Mouse (Mus musculus) limb, embryonic 15.5 days (tissue): Measurements from ENCODE around the gene Sspo. TPM values are rescaled to one million over a fixed set of nuclear protein-coding genes. Genes with fewer than 3 reads are reported as not detected.
A peak's percentile ranks its signal among the peaks of the same experiment; 100 is the strongest.

Source experiments
- ATAC-seq: fragments of 200-750 bp; cut with Nextera tagmentation; 2 replicates; pipeline ENCODE4 v1.8.0; 2017; ENCODE audit warnings: low read depth, moderate TSS enrichment; ENCODE audit not compliant: insufficient number of reproducible peaks, low FRiP score, low TSS enrichment
- H3K27ac ChIP-seq: fragments of 300-500 bp; sonication (generic); 2 replicates; pipeline ENCODE4 v1.5.1; 2015; ENCODE audit warnings: moderate library complexity, mild to moderate bottlenecking, inconsistent platforms
- H3K27me3 ChIP-seq: fragments of 300-500 bp; sonication (generic); 2 replicates; pipeline ENCODE4 v1.6.1; 2015; ENCODE audit warnings: inconsistent platforms
- H3K36me3 ChIP-seq: fragments of 300-500 bp; sonication (generic); 2 replicates; pipeline ENCODE4 v1.6.1; 2015; ENCODE audit warnings: inconsistent platforms
- H3K4me1 ChIP-seq: fragments of 300-500 bp; sonication (generic); 2 replicates; pipeline ENCODE4 v1.6.1; 2015; ENCODE audit warnings: inconsistent platforms
- H3K4me2 ChIP-seq: fragments of 300-500 bp; sonication (generic); 2 replicates; pipeline ENCODE4 v1.6.1; 2015; ENCODE audit warnings: mild to moderate bottlenecking, inconsistent platforms
- H3K4me3 ChIP-seq: fragments of 300-500 bp; sonication (generic); 2 replicates; pipeline ENCODE4 v1.5.1; 2015; ENCODE audit warnings: mild to moderate bottlenecking, inconsistent platforms
- H3K9ac ChIP-seq: fragments of 300-500 bp; sonication (generic); 2 replicates; pipeline ENCODE4 v1.6.1; 2015; ENCODE audit warnings: inconsistent platforms
- H3K9me3 ChIP-seq: fragments of 300-500 bp; sonication (generic); 2 replicates; pipeline ENCODE4 v1.6.1; 2016; ENCODE audit warnings: inconsistent platforms
- WGBS: fragments of 180-500 bp; shearing (Covaris S2); methylation state at CpG from one replicate; pipeline ENCODE4 v1.1.7; 2015; 5-methylcytosine and 5-hydroxymethylcytosine counted together
- polyA plus RNA-seq: library from polyadenylated mRNA; unstranded; fragments of >200 nt; fragmentation: Nextera tagmentation; extraction: Ambion mirVana; gene quantifications from 2 replicates; pipeline ENCODE4 v1.2.1, GENCODE M21; 2015

The Sspo gene
- polyA plus RNA-seq, 1 experiment from 2014 or later = 0.31 TPM

DNA sequence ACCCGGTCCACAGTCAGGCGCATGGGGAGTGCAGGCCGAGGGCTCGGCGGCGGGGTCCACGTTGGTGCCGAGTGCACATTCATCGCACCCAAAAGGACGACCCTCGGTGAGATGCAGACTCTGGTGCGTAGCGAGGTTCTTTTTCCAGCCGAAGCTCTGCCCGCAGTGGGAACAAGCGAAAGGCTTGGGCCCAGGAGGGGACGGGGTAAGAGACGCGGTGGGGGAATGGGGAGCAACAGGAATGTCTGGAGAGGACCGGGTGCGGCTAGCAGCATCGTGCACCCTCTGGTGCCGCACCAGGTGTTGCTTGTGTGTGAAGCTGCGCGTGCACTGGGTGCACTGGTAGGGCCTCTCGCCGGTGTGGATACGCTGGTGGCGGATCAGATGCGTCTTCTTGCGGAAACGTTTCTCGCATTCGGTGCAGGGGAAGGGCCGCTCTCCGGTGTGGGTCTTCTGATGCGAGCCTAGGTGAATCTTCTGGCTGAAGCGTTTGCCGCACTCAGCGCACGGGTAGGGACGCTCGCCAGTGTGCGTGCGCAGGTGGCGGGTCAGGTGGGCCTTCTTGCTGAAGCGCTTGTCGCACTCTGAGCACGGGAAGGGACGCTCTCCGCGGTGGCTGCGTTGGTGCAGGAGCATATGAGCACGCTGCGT is 9.4 kb upstream of the Sspo start:
- ATAC-seq = no peak

GRCm38 (mm10) chr6:48439654-48440053 is 8.4 kb upstream of the Sspo start:
- no peak for ATAC-seq

More for the DNA sequence above, 9.4 kb upstream of the Sspo start:
- peaks cover 62% of the 10 kb centered on the region for H3K4me1 ChIP-seq
- no peak overlapping the region for H3K4me2 ChIP-seq
- no peak overlapping the region for H3K9ac ChIP-seq
- no peak overlapping the region for H3K4me3 ChIP-seq
- peaks cover 18% of the 10 kb centered on the region for H3K27me3 ChIP-seq
- 44% methylated on average over 55 of the region's 55 CpGs for WGBS
- H3K9me3 ChIP-seq = no peaks in the 10 kb centered on the region
- no peak overlapping the region for H3K27ac ChIP-seq
- H3K36me3 ChIP-seq = peaks cover 46% of the 10 kb centered on the region

DNA sequence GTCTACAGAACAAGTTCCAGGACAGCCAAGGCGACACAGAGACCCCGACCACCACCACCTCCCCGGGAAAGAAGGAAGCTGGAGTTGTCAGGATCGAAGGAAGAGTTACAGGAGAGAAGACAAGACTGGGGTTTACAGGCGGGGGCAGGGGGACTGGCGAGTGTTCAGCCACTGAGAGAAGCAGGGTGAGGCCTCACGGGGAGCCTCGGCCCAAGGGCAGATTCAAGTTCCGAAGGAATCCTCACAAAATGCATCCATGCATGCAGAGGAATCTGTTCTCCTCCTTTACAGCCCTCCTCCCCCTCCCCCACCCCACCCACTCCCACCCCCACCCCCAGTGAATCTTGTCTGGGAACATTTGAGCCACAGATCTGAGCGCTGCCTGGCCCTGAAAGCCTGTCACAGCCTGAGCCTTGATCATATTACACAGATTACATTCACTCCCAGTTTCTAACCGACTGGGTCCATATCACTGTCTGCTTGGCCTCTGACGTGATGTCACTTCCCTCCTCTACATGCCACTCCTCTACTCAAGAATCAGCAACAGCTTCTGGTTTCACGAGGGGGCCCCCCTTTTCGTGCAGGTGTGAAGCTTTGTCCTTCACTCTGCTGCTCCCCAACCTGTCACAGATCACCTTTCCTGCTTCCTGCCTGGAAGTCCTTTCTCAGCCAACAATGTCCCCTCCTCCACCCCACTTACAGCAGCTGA is 7.6 kb upstream of the Sspo start:
- H3K27me3 ChIP-seq = peaks cover 18% of the 10 kb centered on the region
- peaks cover 46% of the 10 kb centered on the region for H3K36me3 ChIP-seq
- no peaks in the 10 kb centered on the region for H3K9me3 ChIP-seq
- H3K9ac ChIP-seq = no peak overlapping the region
- H3K4me1 ChIP-seq = peaks cover 54% of the 10 kb centered on the region
- ATAC-seq = no peak
- peak overlapping the region; percentile 6; the same call in 1 of the 2 replicates for H3K27ac ChIP-seq
- H3K4me3 ChIP-seq = no peak overlapping the region
- 36% methylated on average over 14 of the region's 14 CpGs for WGBS
- no peak overlapping the region for H3K4me2 ChIP-seq

More at GRCm38 (mm10) chr6:48439654-48440053, 8.4 kb upstream of the Sspo start:
- Histone ChIP-seq H3K4me1 (peaks cover 62% of the 10 kb centered on the region), H3K9me3 (no peaks in the 10 kb centered on the region), H3K9ac (no peak overlapping the region), H3K27me3 (peaks cover 18% of the 10 kb centered on the region), H3K4me2 (no peak overlapping the region), H3K4me3 (no peak overlapping the region), H3K27ac (no peak overlapping the region), H3K36me3 (peaks cover 46% of the 10 kb centered on the region)

DNA sequence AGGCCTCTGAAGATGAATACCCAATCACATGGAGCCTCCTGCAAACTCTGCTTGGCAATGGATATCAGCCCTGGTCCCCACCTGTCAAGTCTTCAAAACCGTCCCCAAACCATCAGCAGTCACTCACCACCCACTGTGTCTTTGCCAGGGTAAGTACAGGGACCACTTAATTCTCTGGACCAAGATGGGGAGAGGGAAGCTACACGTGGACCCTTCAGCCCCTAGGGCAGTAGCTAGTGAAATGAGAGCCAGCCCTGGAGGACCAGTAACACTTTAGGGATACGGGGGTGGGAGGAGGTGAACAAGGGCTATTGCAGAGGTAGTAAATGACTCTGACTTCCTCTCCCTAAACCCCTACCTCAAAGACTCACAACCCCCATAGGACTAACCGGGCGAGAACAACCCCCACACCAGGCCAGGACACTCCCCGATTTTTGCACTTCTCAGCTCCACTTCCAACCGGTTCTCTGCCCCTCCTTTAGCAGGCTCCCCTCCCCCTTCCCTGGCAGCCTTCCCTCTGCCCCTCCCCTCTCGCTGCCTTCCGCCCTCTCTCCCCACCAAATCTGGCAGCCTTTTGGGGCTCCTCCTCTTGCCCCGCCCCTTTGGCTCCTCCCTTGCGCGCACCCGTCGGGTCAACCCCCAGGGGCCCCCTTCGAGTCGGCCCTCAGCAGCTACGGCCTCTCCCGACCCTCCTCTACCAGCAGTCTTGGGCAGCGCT is 4.3 kb upstream of the Sspo start:
- peak overlapping the region; percentile 82 for H3K4me2 ChIP-seq
- peaks cover 25% of the 10 kb centered on the region for H3K36me3 ChIP-seq
- peak overlapping the region; percentile 71 for H3K4me3 ChIP-seq
- WGBS = 1% methylated on average over 19 of the region's 19 CpGs
- peaks cover 39% of the 10 kb centered on the region for H3K4me1 ChIP-seq
- H3K9me3 ChIP-seq = no peaks in the 10 kb centered on the region
- peak; percentile 87 for ATAC-seq
- peaks cover 14% of the 10 kb centered on the region for H3K27me3 ChIP-seq
- peak overlapping the region; percentile 83; the same call in 1 of the 2 replicates for H3K9ac ChIP-seq
- peak overlapping the region; percentile 94 for H3K27ac ChIP-seq

DNA sequence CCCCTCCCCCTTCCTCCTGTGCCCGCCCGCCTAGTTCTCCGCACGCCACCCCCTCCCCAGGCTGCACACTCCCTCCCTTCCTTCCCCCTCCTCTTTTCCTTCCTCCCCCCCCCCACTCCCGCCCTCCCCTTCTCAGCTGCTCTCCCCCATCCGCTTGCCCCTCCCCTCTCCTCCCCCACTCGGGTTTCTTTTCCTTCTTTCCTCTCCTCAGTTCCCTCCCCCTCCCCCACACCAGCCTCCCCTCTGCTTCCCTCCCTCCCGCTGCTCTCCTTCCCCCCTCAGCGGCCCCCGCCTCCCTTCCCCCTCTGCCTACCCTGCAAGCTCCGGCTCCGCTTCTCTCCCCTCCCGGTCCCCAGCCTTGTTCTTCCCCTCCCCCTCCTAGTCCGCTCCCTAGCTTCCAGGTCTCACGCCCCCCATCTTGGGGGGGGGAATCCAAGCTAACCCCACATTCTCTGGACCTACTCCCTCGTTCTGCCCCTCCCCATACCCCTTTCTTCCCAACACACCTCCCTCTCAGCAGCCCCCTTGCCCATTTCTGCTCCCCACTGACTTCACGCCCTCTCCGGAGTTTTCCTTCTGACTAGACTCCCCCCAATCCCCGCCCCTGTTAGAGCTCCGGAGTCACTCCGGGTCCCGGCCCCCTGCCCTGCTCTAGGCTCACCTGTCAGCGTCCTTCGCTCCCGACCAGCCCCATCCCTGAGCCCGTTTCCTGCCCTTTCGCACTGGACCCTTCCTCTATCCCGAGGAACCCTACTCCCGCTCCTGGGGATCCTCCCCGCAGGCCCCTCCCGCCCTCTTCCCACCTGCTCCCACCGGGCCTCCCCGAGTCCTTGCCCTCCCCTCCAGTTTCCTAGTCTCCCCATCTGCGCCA is 3.5 kb upstream of the Sspo start:
- H3K27me3 ChIP-seq = peaks cover 6% of the 10 kb centered on the region; the same call in 1 of the 2 replicates
- peak overlapping the region; percentile 94 for H3K27ac ChIP-seq
- H3K9me3 ChIP-seq = no peaks in the 10 kb centered on the region
- peak overlapping the region; percentile 83 for H3K9ac ChIP-seq
- 1% methylated on average over 30 of the region's 34 CpGs for WGBS
- ATAC-seq = peak; percentile 49; the same call in 1 of the 2 replicates
- peaks cover 19% of the 10 kb centered on the region for H3K36me3 ChIP-seq
- peak overlapping the region; percentile 71 for H3K4me3 ChIP-seq
- H3K4me2 ChIP-seq = peak overlapping the region; percentile 82
- H3K4me1 ChIP-seq = peaks cover 31% of the 10 kb centered on the region

DNA sequence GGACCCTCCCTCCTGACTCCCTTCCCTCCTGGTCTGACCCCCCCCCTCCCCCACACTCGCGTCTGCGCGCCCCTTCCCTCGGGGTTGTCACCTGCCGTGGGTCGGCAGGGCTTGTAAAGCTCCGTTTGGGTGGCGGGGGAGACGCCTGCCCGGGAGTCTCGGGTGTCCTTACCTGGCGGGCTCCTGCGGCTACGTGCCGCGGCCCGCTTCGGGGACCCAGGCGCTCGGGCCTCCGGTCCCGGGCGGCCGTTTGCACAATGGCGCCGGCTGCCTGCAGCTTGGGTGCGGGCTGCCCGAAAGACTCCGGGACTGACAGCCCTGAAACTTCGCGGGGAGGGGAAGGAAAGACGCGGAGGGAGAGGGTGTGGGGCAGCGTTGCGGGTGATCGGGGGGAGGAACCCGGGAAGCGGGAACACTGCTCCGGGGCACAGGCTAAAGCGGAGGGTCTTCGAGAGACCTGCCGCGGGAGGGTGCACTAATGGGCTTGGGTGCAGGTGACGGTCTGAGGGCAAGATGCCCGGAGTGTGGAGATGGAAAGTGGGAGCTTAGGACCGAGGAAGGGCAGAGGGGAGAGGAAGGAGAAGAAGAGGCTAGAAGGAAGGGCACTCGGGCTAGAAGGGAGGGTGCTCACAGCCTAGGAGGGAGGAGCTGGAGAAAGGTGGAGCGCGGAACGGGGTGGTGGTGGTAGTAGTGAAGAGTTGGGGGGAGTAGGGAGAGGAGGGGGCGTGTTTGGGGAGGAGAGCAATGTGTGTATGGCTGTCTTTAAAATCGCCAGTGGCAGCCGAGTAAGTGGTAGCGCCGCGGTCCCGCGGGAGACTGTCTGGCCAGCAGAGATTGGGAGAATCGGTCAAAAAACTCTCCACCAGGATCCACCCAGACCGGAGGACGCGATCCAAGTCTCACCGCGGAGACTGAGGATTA is 2.6 kb upstream of the Sspo start, which contains the start of gene Zfp467:
Gene Zfp467 (minus strand): TSS at position 645 of the 921 bp plus-strand sequence.
- ATAC-seq = peak; percentile 54; the same call in 1 of the 2 replicates
- peaks cover 25% of the 10 kb centered on the region for H3K4me1 ChIP-seq
- H3K27me3 ChIP-seq = no peaks in the 10 kb centered on the region

GRCm38 (mm10) chr6:48446256-48446655 is 1.8 kb upstream of the Sspo start:
- Histone ChIP-seq H3K4me2 (peak overlapping the region; percentile 82), H3K36me3 (peaks cover 15% of the 10 kb centered on the region), H3K9me3 (no peaks in the 10 kb centered on the region), H3K4me3 (peak overlapping the region; percentile 71), H3K27me3 (no peaks in the 10 kb centered on the region), H3K4me1 (peaks cover 18% of the 10 kb centered on the region), H3K9ac (no peak overlapping the region), H3K27ac (peak overlapping the region; percentile 94)
- WGBS = 32% methylated on average over 3 of the region's 3 CpGs
- ATAC-seq = no peak

More for the DNA sequence above, 2.6 kb upstream of the Sspo start, which contains the start of gene Zfp467:
- H3K36me3 ChIP-seq = peaks cover 17% of the 10 kb centered on the region
- H3K4me2 ChIP-seq = peak within 1 kb of the TSS; percentile 82
- H3K4me3 ChIP-seq = peak within 1 kb of the TSS; percentile 71
- no peaks in the 10 kb centered on the region for H3K9me3 ChIP-seq
- WGBS = under 1% methylated on average over 64 of the region's 65 CpGs
- peak within 1 kb of the TSS; percentile 94 for H3K27ac ChIP-seq
- peak within 1 kb of the TSS; percentile 83 for H3K9ac ChIP-seq

DNA sequence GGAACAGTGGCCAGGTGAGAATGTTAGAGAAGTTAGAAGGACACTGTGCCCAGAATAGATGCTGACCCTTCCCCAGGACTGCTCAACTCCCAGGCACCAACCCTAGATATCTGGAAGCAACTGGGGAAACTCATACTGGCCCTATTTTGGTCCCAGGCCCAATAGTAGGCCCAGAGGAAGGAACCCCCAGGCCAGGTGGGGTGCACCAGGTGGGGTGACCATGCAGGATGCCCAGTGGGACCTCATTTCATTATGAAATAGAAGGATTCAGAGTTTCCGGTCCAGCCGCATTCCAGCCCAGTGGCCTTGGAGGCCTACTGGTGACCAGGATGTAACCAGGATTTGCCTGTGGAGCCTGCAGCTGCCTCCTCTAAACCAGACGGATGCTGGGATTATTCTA is 1.1 kb upstream of the Sspo start:
- H3K27ac ChIP-seq = peak overlapping the region; percentile 94; the same call in 1 of the 2 replicates
- ATAC-seq = no peak
- 72% methylated on average over 3 of the region's 3 CpGs for WGBS
- peaks cover 16% of the 10 kb centered on the region for H3K4me1 ChIP-seq
- H3K4me2 ChIP-seq = no peak overlapping the region
- H3K36me3 ChIP-seq = peaks cover 8% of the 10 kb centered on the region
- H3K27me3 ChIP-seq = no peaks in the 10 kb centered on the region
- no peaks in the 10 kb centered on the region for H3K9me3 ChIP-seq
- H3K4me3 ChIP-seq = no peak overlapping the region
- H3K9ac ChIP-seq = no peak overlapping the region

DNA sequence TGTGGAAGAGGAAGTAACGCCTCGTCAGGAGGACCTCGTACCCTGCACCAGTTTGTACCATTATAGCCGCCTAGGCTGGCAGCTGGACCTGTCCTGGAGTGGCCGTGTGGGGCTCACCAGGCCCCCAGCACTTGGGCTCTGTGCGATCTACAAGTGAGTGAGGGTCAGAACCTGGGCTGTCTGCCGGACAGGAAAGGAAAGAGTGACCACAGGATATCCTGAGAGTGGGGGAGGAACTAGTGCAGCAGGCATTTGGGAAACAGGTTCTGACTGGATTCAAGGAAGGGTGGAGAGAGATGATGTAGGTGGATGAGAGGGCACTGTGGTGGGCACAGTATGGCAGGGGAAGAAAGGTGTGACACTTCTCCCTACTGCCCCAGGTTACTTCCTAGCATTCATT is 498 bp downstream of the Sspo start:
- Histone ChIP-seq H3K9me3 (no peaks in the 10 kb centered on the region), H3K9ac (no peak overlapping the region), H3K36me3 (no peaks in the 10 kb centered on the region), H3K4me2 (no peak overlapping the region), H3K27me3 (no peaks in the 10 kb centered on the region), H3K4me1 (peaks cover 11% of the 10 kb centered on the region), H3K27ac (0 out of 2 replicates have a peak overlapping the region, but pooled peaks have one; percentile 2), H3K4me3 (no peak overlapping the region)
- no peak for ATAC-seq
- WGBS = 68% methylated on average over 7 of the region's 7 CpGs

- Histone ChIP-seq H3K27me3 (no peaks in the 10 kb centered on the region), H3K4me3 (no peak overlapping the region), H3K36me3 (no peaks in the 10 kb centered on the region), H3K4me1 (no peaks in the 10 kb centered on the region), H3K4me2 (no peak overlapping the region), H3K27ac (no peak overlapping the region), H3K9ac (no peak overlapping the region), H3K9me3 (no peaks in the 10 kb centered on the region)
- no peak for ATAC-seq
- WGBS = 67% methylated on average over 1 of the region's 1 CpGs
These were observed 4.1 kb downstream of the Sspo start for GRCm38 (mm10) chr6:48452151-48452550.
